ENCODE assay signal across 12 mouse cellular contexts in genomic region chr17:80332386-80332785, GRCm38 (mm10). TPM values are rescaled to one million over a fixed set of nuclear protein-coding genes. Genes with fewer than 3 reads are reported as not detected.
A peak's percentile ranks its signal among the peaks of the same experiment; 100 is the strongest.
DNase-seq lines count a peak whose midpoint lies in the region; ATAC-seq and TF ChIP-seq lines count a peak whose summit lies in the region.
"Had no signal": no experiment of that assay in that cellular context is flagged by ENCODE, and none has a peak within 500 bp of the region (broad histone marks: within the 10 kb centered on the region; RNA-seq: fewer than 3 reads in every experiment).

No protein-coding gene starts in this region.

- TF ChIP-seq CTCF in kidney, postnatal 0 days (IDR thresholded peaks at IDR 0.05; ENCODE audit: low read depth), result peak; percentile 51

- H3K4me3 ChIP-seq in kidney, postnatal 0 days (replicated peaks; ENCODE audit: low read depth, low read length), result no peak overlapping the region
- H3K4me3 ChIP-seq: myocyte had no signal

- H3K9ac ChIP-seq in kidney, postnatal 0 days (ENCODE audit: low read depth, low read length), result no peak overlapping the region

- H3K27ac ChIP-seq in kidney, postnatal 0 days, result no peak overlapping the region

- H3K9me3 ChIP-seq in kidney, postnatal 0 days (replicated peaks; ENCODE audit: low read length), result no peaks in the 10 kb centered on the region

- no peaks in the 10 kb centered on the region for H3K36me3 ChIP-seq in kidney, postnatal 0 days (ENCODE audit: insufficient read depth, low read length)
- no peaks in the 10 kb centered on the region for H3K36me3 ChIP-seq in splenic B cell, adult 2 months (ENCODE audit: control insufficient read depth, insufficient read depth, low read length, poor library complexity, severe bottlenecking)

- H3K4me1 ChIP-seq in kidney, postnatal 0 days (replicated peaks; ENCODE audit: insufficient read depth, low read length), result no peaks in the 10 kb centered on the region

- DNase-seq in kidney, postnatal 0 days (ENCODE audit: low spot score), result no peak
- DNase-seq in kidney, adult 18-20 months, result no peak
- DNase-seq in thymus, postnatal 14 days, result peak; percentile 16
- no peak for DNase-seq in thymus, postnatal 10 days (ENCODE audit: low spot score in 2 of 2)
- DNase-seq in splenic B cell, adult 2 months (ENCODE audit: low read depth, low spot score), result peak; percentile 28
- DNase-seq in cerebellum, postnatal 10 days, result no peak
- DNase-seq: cerebellum, adult 11-12 months; gastrocnemius, postnatal 14 days had no signal

- H3K27me3 ChIP-seq in kidney, postnatal 0 days (ENCODE audit: insufficient read depth, low read length), result no peaks in the 10 kb centered on the region
- H3K27me3 ChIP-seq in splenic B cell, adult 2 months (ENCODE audit: control insufficient read depth, insufficient read depth, low read length, poor library complexity, severe bottlenecking), result no peaks in the 10 kb centered on the region

- ATAC-seq in kidney, postnatal 0 days (replicated peaks; ENCODE audit: low FRiP score, low read depth), result no peak
- ATAC-seq in activated CD4-positive, CD25-positive, alpha-beta regulatory T cell, adult 4 months, result peak; percentile 66
- no peak for ATAC-seq in granulocyte monocyte progenitor cell, adult 5-6 weeks (replicated peaks; ENCODE audit: poor library complexity, severe bottlenecking)

- no peak overlapping the region for H3K4me2 ChIP-seq in kidney, postnatal 0 days (ENCODE audit: low read length)

- WGBS in kidney, postnatal 0 days, result 82% methylated on average over 2 of the region's 2 CpGs

RNA-seq across cellular contexts. Expression of gene Arhgef33, which starts 25.2 kb away (rescaled TPM):
- polyA plus RNA-seq in kidney, postnatal 0 days (2015; fragmentation: Nextera tagmentation; extraction: Ambion mirVana), result 1.4 and 2.3 TPM in 2 replicates
- under 1 TPM in 1 of 2 experiments, not detected in 1; 0.37 TPM for polyA plus RNA-seq in activated CD4-positive, CD25-positive, alpha-beta regulatory T cell, adult 4 months (2017; shearing (Covaris generic))
- 1.0 TPM in 1 of 2 replicates, not detected in the other for total RNA-seq in granulocyte monocyte progenitor cell, adult 5-6 weeks (2014; fragmentation: Nextera tagmentation)
- total RNA-seq in granulocyte monocyte progenitor cell, adult 5-6 weeks (2017), result 4.1 TPM in 1 of 2 replicates, not detected in the other

RNA-seq across cellular contexts. Expression of gene Gm10190, which starts 41.0 kb away (rescaled TPM):
- 2.6 and 2.8 TPM in 2 replicates for polyA plus RNA-seq in kidney, postnatal 0 days (2015; fragmentation: Nextera tagmentation; extraction: Ambion mirVana)
- polyA plus RNA-seq in activated CD4-positive, CD25-positive, alpha-beta regulatory T cell, adult 4 months (2017; shearing (Covaris generic)), result not detected
- not detected in 2 replicates for total RNA-seq in granulocyte monocyte progenitor cell, adult 5-6 weeks (2014; fragmentation: Nextera tagmentation)
- not detected in 2 replicates for total RNA-seq in granulocyte monocyte progenitor cell, adult 5-6 weeks (2017)
- total RNA-seq: gastrocnemius, postnatal 14 days had no signal
- polyA plus RNA-seq: myocyte; urinary bladder, adult 2 months had no signal

RNA-seq across cellular contexts. Expression of gene Dhx57, which starts 42.1 kb away (rescaled TPM):
- 7.9 and 8.0 TPM in 2 replicates for polyA plus RNA-seq in kidney, postnatal 0 days (2015; fragmentation: Nextera tagmentation; extraction: Ambion mirVana)
- polyA plus RNA-seq in activated CD4-positive, CD25-positive, alpha-beta regulatory T cell, adult 4 months (2017; shearing (Covaris generic)), result 1 to 10 TPM; 7.0 to 8.6 TPM
- 10.2 and 10.5 TPM in 2 replicates for total RNA-seq in granulocyte monocyte progenitor cell, adult 5-6 weeks (2014; fragmentation: Nextera tagmentation)
- 11.4 and 11.7 TPM in 2 replicates for total RNA-seq in granulocyte monocyte progenitor cell, adult 5-6 weeks (2017)

RNA-seq across cellular contexts. Expression of gene Morn2, which starts 42.4 kb away (rescaled TPM):
- 38.8 and 41.6 TPM in 2 replicates for polyA plus RNA-seq in kidney, postnatal 0 days (2015; fragmentation: Nextera tagmentation; extraction: Ambion mirVana)
- polyA plus RNA-seq in activated CD4-positive, CD25-positive, alpha-beta regulatory T cell, adult 4 months (2017; shearing (Covaris generic)), result 1 to 10 TPM; 2.4 to 2.6 TPM
- 20.9 and 22.7 TPM in 2 replicates for total RNA-seq in granulocyte monocyte progenitor cell, adult 5-6 weeks (2014; fragmentation: Nextera tagmentation)
- total RNA-seq in granulocyte monocyte progenitor cell, adult 5-6 weeks (2017), result 2.9 and 8.1 TPM in 2 replicates

Comparison
In these comparisons a context has a peak if more than half of its experiments do, and no peak if none do; other contexts are left out.
1. DNase-seq: peak in thymus, postnatal 14 days (single experiment) and splenic B cell, adult 2 months (single experiment); none in kidney, postnatal 0 days (single experiment), kidney, adult 18-20 months (single experiment), thymus, postnatal 10 days (0 of 2) and cerebellum, postnatal 10 days (0 of 2).